Mouse (Mus musculus): ENCODE measurements around the gene Kalrn. TPM values are rescaled to one million over a fixed set of nuclear protein-coding genes. Genes with fewer than 3 reads are reported as not detected.

Kalrn gene
- total RNA-seq, 2 experiments from 2014 or later: 448 to 531 TPM

DNA sequence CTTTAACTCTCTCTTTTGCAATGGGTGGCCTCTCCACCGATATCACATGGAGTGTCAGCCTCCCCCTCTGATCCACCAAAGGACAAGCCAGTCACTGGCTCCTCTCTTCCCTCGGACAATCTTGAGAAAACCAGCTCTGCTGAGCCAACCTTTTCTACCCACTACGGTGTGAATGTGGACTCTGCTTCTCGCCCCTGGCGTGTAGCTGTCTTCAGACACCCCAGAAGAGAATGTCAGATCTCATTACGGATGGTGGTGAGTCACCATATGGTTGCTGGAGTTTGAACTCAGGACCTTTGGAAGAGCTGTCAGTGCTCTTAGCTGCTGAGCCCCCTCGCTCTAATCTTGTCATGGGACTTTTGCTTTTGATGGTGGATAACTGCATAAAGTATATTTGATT is 452.0 kb downstream of the Kalrn start:
- DNase-seq (ENCODE audit: low spot score in 2 of 2): no peak

DNA sequence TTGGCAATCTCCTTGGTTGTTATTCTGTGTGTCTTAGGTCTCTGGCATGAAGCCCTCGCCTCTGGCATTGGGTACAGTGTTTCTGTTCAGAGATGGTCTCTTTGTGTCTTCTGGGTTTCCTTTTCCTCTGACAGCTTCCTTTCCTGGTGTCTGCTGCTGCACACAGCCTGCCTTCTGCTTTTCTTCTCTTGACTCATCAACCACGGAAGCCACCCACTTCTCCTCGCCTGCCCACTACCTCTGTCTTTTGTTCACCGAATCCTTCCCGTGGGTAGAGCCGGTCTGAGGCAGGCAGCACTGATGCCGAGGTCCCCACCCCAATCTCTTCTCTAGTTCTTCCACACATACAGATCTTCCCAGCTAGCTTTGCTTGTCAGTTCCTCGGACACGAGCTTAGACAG is 452.5 kb downstream of the Kalrn start:
- peak; percentile 64 to 74 for DNase-seq (ENCODE audit: low spot score in 2 of 2)

DNA sequence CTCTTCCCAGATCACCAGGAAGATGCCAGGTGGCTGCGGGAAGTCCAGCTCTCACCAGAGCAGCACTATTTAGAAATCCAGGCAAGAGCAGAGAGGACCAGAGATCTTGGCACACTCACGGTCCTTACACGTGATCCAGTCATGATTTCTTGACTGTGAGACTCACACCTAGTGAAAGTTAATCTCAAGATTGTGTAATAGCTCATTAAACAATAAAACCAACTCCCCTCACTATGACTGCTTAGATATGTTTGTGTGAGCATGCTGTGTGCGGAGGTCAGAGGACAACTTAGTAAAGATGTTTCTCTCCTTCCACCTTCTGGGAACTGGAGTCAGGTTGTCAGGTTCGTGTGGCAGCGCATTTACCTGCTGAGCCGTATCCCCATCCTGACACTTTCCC is 453.5 kb downstream of the Kalrn start:
- DNase-seq (ENCODE audit: low spot score in 2 of 2): no peak

DNA sequence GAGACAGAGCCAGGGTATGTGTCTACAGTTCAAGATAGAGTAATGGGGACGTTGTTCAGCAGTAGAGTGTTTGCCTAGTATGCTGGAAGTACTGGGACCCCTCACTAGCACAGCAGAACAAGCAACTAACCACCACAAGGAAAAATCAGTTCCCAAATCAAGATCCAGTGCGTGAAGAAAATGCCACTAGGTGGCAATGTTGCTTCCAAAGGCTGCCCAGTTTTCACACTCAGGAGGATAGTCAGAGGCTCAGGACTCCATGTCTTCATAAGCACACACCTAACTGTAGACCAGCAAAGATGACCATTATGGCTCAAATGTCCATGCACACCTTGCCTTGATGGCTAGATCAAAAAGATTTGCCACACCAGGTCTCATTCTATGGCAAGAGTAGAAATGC is 454.0 kb downstream of the Kalrn start:
- DNase-seq (ENCODE audit: low spot score in 2 of 2): peak; percentile 38 to 40

DNA sequence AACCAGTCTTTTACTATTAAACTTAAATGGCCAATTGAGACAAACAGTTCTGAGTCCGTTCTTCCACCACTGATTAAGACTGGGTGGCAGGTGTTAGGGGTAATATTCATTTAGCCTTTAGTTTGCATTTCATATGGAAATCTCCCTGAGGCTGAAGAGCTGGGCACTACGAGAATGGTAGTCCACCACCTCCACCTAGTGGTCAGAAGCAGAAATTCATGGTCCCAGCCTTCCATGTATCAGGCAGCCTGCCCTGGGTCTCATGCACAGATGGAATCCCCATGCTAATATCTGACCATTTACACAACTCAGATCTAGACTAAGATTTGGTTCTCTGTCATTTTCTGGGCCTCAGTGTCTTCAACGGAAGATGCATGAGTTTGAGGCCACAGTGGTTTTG is 458.7 kb downstream of the Kalrn start:
- DNase-seq (ENCODE audit: low spot score in 2 of 2): peak; percentile 64 to 75

DNA sequence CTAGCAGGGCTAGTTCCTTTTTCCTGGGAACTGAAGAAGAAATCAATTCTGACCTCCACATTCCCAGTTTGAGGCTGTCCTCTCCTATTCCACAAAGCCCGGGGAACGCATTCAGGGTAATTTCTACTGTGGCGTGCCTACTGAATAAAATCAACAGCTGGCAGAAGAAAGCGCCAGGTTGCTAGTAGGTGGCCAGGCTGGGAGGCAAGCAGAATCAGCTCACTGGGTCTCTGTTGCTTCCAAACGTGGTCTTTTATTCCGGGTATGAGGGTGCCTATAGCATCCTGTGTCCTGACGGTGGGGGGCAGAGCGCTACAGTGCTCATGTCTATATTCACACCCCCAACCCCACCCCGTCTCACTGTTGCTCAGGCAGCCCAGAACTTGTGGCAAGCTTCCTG is 460.2 kb downstream of the Kalrn start:
- no peak for DNase-seq (ENCODE audit: low spot score in 2 of 2)

DNA sequence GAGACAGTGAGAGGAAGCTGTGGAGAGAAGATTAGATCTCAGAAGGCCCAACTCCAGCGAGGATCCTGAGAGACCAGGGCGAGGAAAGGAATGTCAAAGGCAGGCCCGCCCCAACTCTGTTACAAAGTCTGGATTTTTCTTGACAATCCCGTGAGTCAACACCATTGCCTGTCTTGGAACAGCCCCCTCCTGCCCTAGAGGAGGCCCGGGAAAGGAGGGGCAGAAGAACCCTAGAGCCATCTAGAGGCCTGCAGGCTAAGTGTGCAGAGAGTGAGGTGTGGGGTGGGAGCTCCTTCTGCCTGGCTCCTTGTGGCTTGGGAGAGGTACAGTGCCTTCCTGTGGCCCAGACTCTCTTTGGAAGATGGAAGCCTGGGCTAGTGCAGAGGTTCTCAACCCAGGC is 460.8 kb downstream of the Kalrn start:
- DNase-seq (ENCODE audit: low spot score in 2 of 2): no peak

DNA sequence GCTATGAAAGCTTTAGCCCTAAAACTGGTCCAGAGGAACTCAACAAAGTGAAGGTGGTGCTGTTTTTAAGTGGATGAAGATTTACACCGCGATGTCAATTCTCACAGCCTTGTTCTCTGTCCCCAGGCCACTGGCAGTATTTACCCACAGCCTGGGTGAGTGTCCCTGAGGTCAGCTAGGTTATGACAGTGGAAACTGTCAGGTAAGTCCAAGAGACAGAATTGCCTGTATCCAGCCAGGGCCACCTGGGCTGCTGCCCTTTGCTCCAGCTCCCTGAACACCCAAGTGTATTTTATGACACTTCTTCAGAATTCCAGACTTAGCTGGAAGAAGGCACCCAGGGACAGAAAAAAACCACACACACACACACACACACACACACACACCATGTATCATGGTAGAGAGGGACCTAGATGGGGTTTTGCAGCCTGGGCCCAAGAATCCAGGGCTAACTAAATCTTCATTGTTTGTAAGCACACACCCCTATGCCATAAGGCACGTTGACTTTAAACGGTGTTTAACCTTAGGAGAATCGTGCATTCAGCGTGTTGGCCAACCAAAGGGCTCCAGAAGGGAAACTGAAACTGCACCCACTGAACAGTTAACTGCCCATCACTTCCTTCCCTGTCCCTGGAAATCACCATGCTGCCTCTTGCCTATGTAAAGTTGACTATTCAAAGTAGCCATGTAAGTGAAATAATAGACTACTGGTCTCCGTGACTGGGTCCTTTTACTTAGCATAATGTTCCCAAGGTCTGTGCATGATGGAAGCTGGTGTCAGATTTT is 462.3 kb downstream of the Kalrn start:
- no peak for DNase-seq (ENCODE audit: low spot score in 2 of 2)

DNA sequence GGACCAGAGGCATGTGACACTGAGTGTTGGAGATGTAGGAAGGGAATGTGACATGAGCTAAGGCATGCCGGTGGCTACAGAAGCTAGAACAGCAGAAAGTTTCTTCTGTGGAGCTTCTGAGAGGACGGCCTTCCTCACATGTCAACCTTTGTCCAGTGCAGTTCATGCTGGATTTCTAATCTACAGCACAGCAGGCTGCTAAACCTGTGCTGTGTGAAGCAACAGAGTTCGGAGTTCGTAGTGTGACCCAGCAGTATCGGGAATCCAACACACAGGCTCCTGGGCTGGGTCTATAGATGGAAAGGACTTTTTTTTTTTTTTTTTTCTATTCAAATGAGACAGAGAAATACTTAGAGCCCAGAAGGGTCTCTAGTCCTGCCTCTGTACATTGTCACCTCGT is 468.9 kb downstream of the Kalrn start:
- no peak for DNase-seq (ENCODE audit: low spot score in 2 of 2)

DNA sequence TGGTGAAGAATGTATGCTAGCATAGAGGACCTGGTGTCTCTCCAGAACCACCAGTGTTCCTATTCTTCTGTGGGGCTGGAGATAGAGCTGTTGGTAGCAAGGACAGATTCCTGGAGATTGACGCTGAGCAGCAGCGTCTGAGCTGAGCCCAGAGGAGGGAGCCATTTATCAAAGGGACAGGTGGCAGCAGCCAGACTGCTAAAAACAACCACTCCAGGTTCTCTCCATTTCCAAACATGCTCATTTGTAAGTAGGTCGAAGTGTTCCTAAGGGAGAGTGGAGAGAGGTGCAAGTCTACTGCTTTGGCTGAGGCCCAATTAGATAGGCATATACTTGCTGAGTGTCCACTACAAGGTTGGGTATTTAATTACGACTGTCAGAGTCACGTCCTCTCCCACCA is 470.6 kb downstream of the Kalrn start:
- DNase-seq (ENCODE audit: low spot score in 2 of 2): no peak

DNA sequence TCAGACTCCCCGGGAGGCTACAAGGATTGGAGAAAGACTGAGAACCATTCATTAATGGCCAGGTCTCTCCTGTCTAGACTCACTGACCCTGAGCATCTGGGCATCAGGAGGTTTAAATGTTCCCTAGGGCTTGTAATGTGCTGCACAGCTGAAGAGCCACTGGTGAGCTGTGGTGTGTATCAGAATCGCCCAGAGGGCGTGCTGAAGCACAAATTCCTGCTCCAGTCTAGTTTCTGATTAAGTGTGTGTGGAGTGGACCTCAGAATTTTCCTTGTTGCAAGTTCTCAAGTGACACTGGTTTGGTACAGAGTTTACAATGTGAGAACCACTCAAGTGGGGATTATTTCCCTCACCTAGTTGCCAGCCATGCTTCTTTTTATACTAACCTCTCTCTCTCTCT is 473.5 kb downstream of the Kalrn start:
- no peak for DNase-seq (ENCODE audit: low spot score in 2 of 2)

DNA sequence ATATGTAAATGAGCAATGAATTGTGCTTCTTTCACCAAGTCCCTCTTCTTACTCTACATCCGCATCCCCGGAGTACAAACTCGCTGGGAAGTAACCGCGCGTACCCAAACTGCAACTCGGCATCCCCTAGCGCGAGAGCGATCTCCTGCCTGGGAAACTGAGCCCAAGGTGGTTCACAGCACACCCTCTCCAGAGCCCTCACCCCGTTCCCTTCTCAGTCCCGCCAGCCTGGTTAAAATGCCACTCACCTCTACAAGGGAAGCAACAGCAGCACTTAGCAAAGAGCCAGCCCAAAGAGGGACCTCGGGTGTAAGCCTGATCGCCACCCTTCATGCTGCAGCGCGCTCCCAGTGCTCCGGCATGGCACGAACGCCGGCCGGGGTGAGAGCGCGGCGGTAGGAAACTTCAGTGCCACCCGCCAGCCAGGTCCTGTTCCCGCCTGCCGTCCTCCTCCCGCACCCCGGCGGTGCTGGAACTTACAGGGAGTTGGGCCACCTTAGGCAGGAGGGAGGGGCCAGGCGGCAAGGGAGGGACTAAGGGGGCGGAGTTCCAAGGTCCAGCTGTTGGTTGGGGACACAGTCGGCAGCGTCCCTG is 477.7 kb downstream of the Kalrn start:
- peak; percentile 42 to 56 for DNase-seq (ENCODE audit: low spot score in 2 of 2)

DNA sequence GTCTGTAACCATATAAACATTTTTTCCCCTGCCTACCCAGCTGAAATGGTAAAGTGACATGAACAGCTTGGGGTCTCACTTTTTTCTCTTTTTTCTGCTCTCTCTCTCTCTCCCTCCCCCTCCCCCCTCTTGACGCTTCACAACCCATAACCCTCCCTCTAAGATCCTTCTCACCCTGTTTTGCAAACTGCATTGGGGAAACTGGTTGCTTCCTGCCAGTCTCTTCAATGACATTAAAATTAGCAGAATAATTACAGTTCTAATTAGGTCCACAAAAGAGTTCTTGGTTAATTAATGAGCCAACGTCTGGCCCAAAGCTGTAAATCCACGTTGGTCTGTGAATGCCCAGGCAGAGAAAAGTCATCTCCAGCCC is 478.3 kb downstream of the Kalrn start:
- no peak for DNase-seq (ENCODE audit: low spot score in 2 of 2)

DNA sequence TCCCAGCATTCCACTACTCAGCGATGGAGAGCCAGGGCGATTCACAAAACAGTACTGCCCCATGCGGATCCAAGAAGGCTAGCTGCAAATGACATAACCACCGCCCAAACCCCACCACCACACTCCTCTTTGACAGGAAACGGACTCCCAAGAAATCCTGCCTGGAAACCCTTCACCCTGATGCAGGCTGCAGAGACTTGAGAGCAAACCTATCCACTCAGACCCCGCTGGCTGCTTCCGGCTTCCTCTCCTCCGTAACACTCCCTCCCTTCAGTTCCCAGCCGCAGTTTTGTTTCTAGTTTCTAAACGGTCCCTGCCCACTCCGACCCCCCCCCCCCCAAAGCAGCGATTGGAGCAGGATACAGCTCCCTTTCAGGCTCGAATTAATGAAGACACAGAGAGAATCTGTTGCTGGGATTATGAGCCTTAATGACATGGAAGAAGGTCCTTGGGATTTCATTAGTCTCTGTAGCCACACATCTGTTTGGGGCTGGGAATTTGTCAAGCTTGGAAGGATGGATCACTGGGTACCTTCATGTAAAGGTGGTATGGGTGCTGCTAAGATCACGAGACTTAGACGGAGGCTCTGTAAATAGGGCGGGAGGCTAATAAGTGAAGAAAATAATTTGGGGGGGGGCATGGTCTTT is 478.8 kb downstream of the Kalrn start:
- DNase-seq (ENCODE audit: low spot score in 2 of 2): peak; percentile 31 to 51

DNA sequence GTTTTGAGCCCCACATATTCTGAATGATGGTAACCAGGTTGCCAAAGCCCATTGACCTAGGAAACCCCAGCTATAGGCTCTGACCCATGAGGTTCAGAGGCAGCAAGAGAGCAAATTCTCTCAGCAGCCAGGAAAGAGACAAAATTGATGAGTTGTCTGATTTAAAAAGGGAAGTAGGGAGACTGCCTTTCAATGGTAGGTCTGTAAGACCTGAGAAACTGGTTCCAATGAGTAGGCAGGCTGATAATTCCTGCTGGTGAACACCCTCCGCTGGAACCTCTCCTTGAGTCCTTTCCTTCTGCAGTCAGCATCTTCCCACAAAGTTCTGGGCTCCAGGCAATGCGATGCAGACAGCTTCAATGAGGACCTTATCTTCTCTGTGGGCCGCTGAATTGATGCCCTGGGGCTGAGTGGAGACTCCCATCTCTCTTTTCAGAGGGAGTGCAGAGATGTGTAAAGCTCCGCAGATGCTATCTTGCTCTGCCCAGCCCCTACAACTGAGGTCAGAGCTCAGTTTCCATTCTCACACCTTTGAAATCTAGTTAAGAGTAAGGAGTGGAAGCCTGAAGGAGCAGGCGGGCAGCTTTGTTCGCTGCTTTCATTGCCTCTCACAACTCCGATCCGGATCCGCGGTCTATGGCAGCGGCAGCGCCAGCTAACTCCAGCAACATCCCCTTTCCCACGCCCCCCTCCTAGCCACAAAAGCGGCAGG is 479.4 kb downstream of the Kalrn start:
- no peak for DNase-seq (ENCODE audit: low spot score in 2 of 2)

DNA sequence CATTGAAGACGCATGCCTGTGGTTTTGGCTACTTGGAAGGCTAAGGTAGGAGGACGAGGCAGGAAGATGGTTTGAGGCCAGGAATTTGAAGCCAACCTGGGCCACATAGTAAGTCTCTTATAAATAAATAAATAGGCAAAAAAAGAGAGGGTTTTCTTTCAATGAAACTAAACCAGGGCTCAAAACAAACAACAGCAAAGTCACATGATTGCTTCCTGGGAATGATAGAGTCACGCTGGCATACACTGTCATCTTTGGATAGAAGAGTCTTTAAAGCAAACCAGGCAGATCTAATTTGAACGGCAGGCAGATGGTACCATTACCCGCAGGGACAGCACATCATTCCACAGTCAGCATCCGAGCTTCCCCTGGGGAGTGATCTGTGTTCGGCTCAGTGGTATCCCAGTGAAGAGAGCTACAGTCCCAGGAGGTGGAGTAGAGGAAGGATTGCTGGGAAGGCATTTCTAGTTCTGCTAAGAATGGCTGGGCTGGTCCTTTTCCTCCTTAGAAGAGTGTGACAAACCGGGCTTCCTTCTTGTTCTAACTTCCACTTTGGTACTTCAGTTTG is 483.7 kb downstream of the Kalrn start:
- DNase-seq (ENCODE audit: low spot score in 2 of 2): no peak

DNA sequence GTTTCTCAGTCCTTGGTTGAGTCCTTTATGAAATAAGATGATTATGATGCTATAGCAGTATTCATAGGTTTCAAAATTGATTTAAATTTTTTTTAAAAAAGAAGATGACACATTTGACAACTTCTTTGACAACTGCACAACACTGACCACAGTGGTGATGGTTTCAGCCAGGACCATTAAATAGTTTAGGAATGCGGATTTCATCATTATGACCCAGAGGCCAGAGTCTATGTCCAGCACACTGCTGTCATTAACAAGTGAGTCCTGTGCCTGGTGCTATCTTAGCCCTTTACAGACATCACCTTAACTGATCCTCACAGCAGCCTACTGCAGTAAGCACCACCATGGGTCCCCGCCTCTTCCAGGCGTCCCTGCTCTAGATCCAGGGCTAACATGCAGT is 484.3 kb downstream of the Kalrn start:
- no peak for DNase-seq (ENCODE audit: low spot score in 2 of 2)

DNA sequence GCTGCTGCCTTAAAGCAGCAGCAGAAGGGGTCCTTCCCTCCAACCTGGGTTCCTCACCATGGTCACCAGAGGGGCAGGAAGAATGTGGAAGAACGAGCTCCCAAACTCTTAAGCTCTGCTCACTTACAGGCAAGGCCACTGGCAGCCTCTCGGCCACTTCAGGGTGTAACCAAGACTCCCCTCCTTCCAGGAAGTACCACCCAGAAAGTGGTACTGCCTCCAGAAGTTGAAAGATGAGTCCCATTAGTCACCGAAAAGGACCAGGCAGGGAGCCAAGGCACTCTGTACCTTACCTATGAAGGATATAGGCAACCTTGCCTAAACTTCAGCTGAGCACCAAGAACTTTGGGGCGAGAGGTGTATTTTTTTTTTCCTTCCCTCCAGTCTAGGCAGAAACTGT is 485.0 kb downstream of the Kalrn start:
- no peak for DNase-seq (ENCODE audit: low spot score in 2 of 2)

DNA sequence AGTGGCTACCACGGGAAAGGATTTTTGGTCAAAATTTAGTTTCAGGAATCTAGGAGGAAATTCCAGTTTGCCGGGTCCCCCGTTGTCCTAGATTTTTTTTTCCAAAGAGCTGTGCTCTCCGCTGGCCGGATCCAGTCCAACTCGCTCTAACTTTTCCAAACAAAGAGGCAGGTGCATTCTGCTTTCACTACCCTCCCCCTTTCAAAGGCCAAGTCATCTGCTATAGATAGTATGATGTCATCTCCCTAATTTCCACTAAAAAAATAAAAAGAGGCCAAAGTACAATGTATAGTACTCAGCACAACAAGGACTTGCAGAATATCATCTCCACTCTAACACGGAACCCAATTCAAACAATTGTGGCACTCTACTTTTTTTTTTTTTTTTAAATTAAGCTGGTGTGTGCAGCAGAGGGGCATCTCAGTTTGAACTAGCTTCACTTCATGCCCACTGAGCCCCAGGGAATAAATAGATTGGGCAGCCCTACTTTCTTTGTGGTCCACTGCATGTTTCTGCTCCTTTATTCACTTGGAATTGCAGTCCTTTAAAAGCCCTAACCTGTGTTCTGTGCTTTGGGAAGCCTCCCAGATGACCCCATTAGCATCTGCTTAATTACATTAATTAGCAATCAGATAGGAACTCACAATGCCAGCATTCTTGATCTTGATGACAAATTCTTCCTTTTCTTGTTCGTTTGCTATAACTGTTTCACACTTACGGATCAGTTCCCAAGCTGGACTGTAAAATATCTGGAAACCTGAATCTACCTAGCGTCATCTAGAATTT is 489.0 kb downstream of the Kalrn start:
- no peak for DNase-seq (ENCODE audit: low spot score in 2 of 2)

DNA sequence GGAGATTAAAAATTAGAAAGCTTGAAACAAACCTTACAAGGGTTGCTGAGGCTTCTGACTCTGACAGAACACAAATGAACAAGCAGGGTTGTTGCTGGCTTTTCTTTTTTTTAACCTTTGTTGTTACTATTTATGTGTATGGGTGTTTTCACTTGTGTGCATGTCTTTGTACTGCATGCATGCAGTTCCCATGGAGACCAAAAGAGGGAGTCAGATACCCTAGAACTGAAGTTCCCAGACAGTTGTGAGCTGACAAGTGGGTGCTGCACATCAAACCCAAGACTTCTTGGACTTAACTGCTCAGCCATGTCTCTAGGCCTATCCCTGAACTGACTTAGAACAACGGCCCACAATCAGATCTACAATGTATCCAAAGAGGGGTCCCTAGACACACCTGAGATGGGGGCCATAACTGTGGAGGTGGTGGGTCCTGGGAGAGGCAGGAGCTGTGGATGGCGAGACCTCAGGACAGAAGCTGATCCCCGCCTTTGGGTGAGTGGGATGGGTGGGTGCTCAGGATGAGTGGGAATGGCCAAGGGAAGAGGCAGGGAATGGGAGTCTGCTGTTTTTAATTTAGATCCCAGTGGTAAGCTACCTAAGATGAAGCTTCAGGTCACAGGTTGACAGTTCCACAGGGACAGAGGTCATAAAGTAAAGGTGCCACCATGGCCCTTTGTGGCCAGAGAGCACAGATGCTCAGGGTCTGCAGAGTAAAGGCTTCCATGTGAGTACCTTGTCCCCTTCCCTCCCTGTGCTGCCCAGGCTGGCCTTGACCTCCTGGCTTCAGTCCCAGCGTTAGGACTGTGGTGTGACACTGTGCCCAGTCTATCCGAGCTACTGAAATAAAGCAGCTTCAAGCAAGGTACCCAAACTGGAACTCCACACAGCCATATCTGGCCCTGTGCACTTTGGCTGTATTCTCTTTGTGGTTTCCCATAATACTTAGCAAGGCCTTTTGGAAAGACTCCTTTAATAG is 490.6 kb downstream of the Kalrn start:
- no peak for DNase-seq (ENCODE audit: low spot score in 2 of 2)
